In genomic region chr2:113848245-113849121, GRCm38 (mm10) we compare ENCODE assay signal across 1 mouse cellular context.
A peak's percentile ranks its signal among the peaks of the same experiment; 100 is the strongest.
TF ChIP-seq lines count a peak whose summit lies in the region.

Arhgap11a (minus strand) TSS chr2:113848661.

TF ChIP-seq in MEL, 35 proteins besides CTCF, POLR2A, EP300 and RAD21 (continued from another document):
- TF ChIP-seq MAFK (IDR thresholded peaks at IDR 0.05; ENCODE audit: borderline replicate concordance, low read depth, low read length) (no peak), MXI1 (IDR thresholded peaks at IDR 0.05; ENCODE audit: low read depth, low read length) (peak; percentile 72), KAT2A (conservative IDR thresholded peaks at IDR 0.05; ENCODE audit: low read depth, low read length) (peak; percentile 72), MEF2A (IDR thresholded peaks at IDR 0.05; ENCODE audit: extremely low read depth, insufficient replicate concordance, low read depth, low read length, poor library complexity, severe bottlenecking) (no peak)
